Mouse (Mus musculus) layer of hippocampus, postnatal 10 days (tissue): ENCODE measurements at regions not wholly inside any gene's neighbourhood (a gene's known extent, or its start where the extent isn't known, plus 50 kb on each side); places are given as distances from the start of the nearest gene placed in this dataset.
A peak's percentile ranks its signal among the peaks of the same experiment; 100 is the strongest.

Experiments used
- DNase-seq, 2 experiments: peaks; one replicate each; pipeline ENCODE4 v3.0.0; 2021; ENCODE audit warnings: low spot score in 2 of 2

DNA sequence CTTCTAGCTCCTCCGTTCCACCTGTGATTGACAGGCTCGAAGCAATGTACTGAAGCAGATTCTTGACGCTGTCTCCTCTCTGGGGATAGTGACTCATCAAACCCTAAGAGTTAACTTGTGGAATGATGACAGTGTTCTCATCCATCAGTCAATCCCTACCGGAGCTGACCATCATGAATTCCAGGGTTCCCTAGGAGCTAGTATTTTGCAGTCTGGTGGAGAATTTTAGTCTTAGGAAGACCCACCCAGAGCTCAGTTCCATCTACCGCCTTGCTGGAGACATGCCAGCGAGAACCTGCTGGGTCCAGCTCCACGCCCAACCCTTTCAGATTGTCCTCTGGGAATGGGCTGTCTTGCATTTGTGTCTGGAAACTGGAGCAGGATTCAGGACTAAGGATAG lies 85.4 kb upstream of the Zfp366 start:
- DNase-seq, result no peak

- no peak for DNase-seq
Observed at GRCm38 (mm10) chr13:99097606-99098545, 86.7 kb upstream of the Zfp366 start.

GRCm38 (mm10) chr13:99096837-99097236 lies 87.8 kb upstream of the Zfp366 start:
- no peak for DNase-seq

GRCm38 (mm10) chr13:99095006-99095405 lies 89.6 kb upstream of the Zfp366 start:
- DNase-seq, result no peak

DNA sequence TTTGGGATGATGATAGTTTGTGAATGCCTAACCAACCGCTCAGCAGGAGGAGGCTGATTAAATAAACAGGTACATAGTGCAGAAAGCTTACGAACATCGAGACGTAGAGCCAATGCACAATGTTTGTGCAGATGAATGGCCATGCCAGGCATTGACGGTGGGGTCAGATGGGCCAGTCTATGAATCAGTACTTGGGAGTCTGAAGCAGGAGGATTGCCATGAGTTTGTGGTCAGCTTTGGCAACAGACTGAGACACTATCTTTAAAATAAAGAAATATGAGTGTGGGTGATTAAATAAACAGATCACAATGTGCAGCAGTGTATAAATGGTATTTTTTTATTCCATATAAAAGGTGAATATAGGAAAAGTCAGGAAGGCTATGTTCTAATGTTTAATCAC lies 90.4 kb upstream of the Zfp366 start:
- DNase-seq, result no peak

- DNase-seq, result peak; percentile 77 to 85
Observed at GRCm38 (mm10) chr13:99093269-99093668, 91.4 kb upstream of the Zfp366 start.

- DNase-seq, result no peak
Observed at GRCm38 (mm10) chr13:99092279-99092930, 92.2 kb upstream of the Zfp366 start.

GRCm38 (mm10) chr13:99091562-99092278 lies 92.9 kb upstream of the Zfp366 start:
- DNase-seq, result no peak

DNA sequence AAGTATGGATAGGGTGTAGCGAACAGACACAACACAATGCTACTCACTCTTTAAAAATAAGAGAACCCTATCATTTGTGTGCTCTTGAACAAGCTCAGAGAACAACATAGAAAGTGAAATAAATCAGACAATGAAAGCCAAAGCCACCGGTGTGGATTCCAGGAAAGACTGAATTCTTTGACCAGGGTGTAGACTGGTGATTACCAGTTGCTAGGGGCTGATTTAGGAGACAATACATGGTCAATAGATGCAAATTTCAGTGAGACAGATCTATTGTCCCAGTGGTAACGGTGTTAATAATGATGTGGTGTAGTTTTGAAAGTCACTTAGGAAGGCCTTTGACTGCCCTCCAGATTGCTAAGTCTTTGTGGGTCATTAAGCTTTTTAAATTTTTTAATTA lies 94.3 kb upstream of the Zfp366 start:
- DNase-seq, result no peak

DNA sequence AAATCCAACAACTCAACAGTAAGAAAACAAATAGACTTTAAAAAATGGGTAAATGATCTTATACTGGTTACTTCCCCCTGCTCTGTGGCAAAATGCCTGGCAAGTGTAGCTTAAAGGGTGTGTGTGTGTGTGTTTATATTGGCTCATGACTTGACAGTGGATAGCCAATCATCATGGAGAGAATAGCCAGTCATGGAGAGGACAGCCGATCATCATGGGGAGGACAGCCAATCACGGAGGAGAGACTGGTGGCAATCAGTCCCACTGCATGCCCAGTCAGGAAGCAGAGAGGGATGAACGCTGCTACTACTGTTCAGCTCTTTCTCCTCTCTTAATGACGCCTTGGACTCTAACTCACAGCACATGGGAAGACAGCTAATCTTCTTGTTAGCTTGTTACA lies 96.3 kb upstream of the Zfp366 start:
- DNase-seq, result no peak

GRCm38 (mm10) chr13:99079331-99079761 lies 95.0 kb upstream of the 1700024P04Rik start:
- DNase-seq, result no peak

DNA sequence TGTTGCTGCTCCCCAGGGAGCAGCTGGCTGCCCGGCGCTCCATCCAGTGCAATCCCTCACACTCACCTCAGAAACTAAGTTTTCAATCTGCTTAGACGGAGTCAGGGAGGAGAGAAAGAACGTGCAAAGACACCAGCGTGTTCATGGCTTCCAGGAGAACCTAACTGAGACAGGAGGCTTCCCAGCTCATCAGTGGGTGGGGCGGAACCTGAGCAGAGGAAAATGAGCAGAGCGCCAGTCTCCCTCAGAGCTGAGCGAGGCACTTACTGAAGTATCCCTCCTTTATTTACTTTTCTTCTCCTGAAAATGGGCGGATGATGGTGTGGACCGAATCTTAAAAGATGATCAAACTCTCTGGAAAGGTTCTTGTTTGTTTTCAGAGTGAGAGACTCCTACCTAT lies 94.3 kb upstream of the 1700024P04Rik start:
- DNase-seq, result no peak

DNA sequence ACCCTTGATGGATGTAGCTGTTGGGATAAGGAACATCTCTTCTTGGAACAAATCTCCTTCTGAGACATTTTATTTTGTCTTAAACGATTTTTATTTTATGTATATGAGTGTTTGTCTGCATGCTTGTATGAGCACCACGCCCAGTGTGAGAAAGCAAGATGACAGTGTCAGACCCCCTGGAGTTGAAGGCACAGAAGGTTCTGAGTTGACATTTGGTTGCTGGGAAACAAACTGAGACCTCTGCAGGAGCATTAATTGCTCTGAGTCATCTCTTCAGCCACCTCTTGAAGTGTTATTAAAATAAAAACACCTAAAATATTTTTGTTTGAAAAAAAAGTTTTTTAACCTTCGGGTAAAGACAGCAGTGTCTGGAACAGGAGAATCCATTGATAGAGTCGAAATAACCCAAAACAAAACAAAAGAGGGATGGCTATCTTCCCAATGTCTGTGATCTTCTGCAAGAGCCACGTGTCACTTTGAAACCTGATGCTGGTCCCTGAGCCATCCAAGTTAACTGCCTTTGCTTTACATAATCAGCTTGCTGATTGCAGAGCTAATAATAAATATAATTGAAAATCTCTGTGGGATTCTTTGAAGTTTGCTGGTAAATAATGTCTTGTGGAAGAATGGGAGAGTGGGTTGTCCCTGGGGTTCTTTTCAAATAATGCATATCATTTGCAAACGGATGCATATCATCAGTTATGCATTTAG lies 92.8 kb upstream of the 1700024P04Rik start:
- DNase-seq, result no peak

GRCm38 (mm10) chr13:99075467-99075866 lies 91.1 kb upstream of the 1700024P04Rik start:
- DNase-seq, result no peak

GRCm38 (mm10) chr13:99071821-99072414 lies 87.6 kb upstream of the 1700024P04Rik start:
- no peak for DNase-seq

DNA sequence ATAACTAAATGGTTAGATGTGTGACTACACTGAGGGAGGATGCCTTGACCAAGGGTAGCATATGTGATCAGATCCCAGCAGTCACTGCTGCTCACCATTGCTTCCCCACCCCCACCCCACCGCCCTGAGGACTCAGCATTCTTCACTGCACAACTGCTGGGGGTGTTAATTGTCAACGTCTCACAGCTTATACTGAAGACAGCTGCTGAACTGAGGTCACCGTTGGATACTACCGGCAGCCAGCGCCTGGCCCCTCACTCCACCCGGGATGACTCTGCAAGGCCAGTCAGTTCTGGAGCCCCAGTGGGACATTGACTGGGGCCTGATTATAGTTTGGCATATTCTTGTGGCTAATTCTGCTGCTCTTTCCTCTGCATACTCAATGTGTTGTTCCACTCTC lies 87.0 kb upstream of the 1700024P04Rik start:
- no peak for DNase-seq

DNA sequence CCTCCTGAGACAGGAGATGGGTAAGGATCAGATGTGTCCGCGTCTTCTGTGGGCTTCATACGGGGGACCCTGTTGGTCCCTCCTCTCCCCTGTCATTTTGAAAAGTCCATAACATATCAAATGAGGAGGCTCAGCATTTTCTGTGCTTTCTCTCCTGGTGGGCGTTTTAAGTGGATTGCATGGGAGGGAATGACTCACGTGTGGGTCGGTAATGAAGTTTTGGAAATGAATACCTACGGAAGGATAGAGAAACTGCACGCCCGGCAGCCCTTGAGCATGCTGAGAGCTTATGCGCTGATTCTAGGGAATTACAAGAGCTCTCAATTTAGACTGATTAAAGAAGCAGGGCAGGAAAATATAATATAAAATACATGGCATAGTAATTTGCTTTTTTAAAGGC lies 85.4 kb upstream of the 1700024P04Rik start:
- DNase-seq, result no peak

DNA sequence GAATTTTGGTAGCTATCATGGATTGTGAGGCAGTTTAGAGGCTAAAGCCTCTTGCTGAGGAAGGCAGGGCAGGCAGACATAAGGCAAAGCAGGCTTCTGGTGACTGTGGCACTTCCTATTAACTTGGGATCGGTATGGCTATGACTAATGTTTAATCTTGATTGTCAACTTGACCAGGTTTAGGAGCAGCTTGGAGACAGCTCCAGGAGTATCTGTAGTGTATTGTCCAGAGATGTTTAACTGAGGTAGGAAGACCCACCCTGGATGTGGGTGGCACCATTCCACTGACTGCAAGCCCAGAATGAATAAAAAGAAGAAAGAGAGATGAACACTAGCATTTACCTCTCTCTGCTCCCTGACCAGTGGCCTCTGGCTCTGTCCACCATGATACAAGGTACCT lies 83.1 kb upstream of the 1700024P04Rik start:
- DNase-seq, result no peak

DNA sequence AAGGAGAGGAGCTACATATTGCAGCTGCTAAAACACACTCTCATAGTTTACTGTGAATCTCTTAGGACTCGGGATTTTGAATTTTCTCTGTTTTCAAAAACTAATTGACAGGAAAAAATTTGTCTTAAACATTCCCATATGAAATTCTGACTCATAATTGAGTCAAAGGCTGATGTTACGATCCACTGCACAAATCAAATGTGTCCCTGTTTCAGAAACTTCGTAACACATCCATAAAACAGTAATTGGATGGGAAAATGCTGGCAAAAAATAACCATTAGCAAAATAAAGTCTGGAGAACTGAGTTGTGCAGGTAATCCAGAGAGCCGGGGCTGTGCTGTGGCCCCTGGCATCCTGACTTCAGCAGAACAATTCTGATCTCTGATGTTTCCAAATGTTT lies 79.1 kb upstream of the 1700024P04Rik start:
- DNase-seq, result no peak

GRCm38 (mm10) chr13:99062936-99063335 lies 78.6 kb upstream of the 1700024P04Rik start:
- DNase-seq, result no peak
